Mouse (Mus musculus) testis, adult 2 months (tissue): ENCODE data around the gene Trim63. TPM values are rescaled to one million over a fixed set of nuclear protein-coding genes. Genes with fewer than 3 reads are reported as not detected.
A peak's percentile ranks its signal among the peaks of the same experiment; 100 is the strongest.

Experiments used
- H3K27ac ChIP-seq: fragments of 200-500 bp; 2 replicates; pipeline ENCODE4 v1.5.1; 2012; ENCODE audit warnings: low read depth, low read length; ENCODE audit not compliant: control insufficient read depth, insufficient read depth
- H3K27me3 ChIP-seq: fragments of 200-500 bp; 2 replicates; pipeline ENCODE4 v1.6.1; 2012; ENCODE audit warnings: mild to moderate bottlenecking, low read length, moderate library complexity; ENCODE audit not compliant: control insufficient read depth, insufficient read depth
- H3K36me3 ChIP-seq: fragments of 200-500 bp; 2 replicates; pipeline ENCODE4 v1.6.1; 2012; ENCODE audit warnings: mild to moderate bottlenecking, low read length; ENCODE audit not compliant: control insufficient read depth, insufficient read depth
- H3K4me1 ChIP-seq: fragments of 200-500 bp; 2 replicates; pipeline ENCODE4 v1.6.1; 2012; ENCODE audit warnings: low read length; ENCODE audit not compliant: control insufficient read depth, insufficient read depth
- H3K4me3 ChIP-seq: fragments of 200-500 bp; 2 replicates; pipeline ENCODE4 v1.5.1; 2012; ENCODE audit warnings: low read depth, mild to moderate bottlenecking, low read length, moderate library complexity, mixed read lengths; ENCODE audit not compliant: control insufficient read depth
- CTCF ChIP-seq: fragments of 200-500 bp; IDR thresholded peaks from 2 replicates; pipeline ENCODE4 v1.5.1; 2012; ENCODE audit warnings: low read depth, mild to moderate bottlenecking, inconsistent platforms, low read length, moderate library complexity; ENCODE audit not compliant: control insufficient read depth, insufficient read depth, insufficient replicate concordance
- POLR2A ChIP-seq: fragments of 200-500 bp; IDR thresholded peaks from 2 replicates; pipeline ENCODE4 v1.6.1; 2012; ENCODE audit warnings: low read depth, mild to moderate bottlenecking, inconsistent platforms, low read length, moderate library complexity; ENCODE audit not compliant: control insufficient read depth
- polyA plus RNA-seq: library from polyadenylated mRNA; depleted of rRNA; stranded (reverse); fragments of >200 nt; gene quantifications from 2 replicates; pipeline ENCODE4 v1.2.3, GENCODE M21; 2012

Trim63 gene
- polyA plus RNA-seq, 1 experiment, result 1.6 TPM

DNA sequence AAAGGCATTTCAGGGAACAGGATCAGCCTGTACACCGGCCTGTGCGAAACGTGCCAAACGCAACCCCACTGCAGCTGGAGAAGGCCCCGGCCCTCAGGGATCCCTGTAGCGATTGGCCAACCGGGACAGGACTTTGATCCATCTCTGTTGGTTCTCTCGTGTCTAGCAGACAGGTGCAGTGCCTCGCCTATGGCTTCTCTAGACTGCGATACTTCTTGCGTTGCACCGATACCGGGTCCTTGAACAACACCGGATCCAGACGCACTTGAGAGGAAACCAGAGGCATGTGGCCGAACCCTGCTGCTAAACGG, 42.5 kb downstream of the Trim63 start:
- H3K4me1 ChIP-seq, result peaks cover 14% of the 10 kb centered on the region
- no peak overlapping the region for H3K27ac ChIP-seq
- H3K27me3 ChIP-seq, result no peaks in the 10 kb centered on the region
- H3K4me3 ChIP-seq, result peak overlapping the region; percentile 32
- TF ChIP-seq POLR2A, result no peak
- no peak for TF ChIP-seq CTCF
- no peaks in the 10 kb centered on the region for H3K36me3 ChIP-seq

- no peak for TF ChIP-seq CTCF
- no peak for TF ChIP-seq POLR2A
- Histone ChIP-seq H3K27me3 (no peaks in the 10 kb centered on the region), H3K4me3 (no peak overlapping the region), H3K4me1 (peaks cover 13% of the 10 kb centered on the region), H3K27ac (no peak overlapping the region), H3K36me3 (no peaks in the 10 kb centered on the region)
These were observed 44.7 kb downstream of the Trim63 start for GRCm38 (mm10) chr4:134359649-134360048.

GRCm38 (mm10) chr4:134361215-134361614, 46.3 kb downstream of the Trim63 start:
- no peak for TF ChIP-seq CTCF
- no peak for TF ChIP-seq POLR2A
- Histone ChIP-seq H3K4me1 (peaks cover 13% of the 10 kb centered on the region), H3K36me3 (no peaks in the 10 kb centered on the region), H3K4me3 (no peak overlapping the region), H3K27ac (no peak overlapping the region), H3K27me3 (no peaks in the 10 kb centered on the region)

- no peaks in the 10 kb centered on the region for H3K36me3 ChIP-seq
- TF ChIP-seq POLR2A (no peak), CTCF (no peak)
- H3K4me3 ChIP-seq, result no peak overlapping the region
- H3K27me3 ChIP-seq, result no peaks in the 10 kb centered on the region
- peaks cover 8% of the 10 kb centered on the region for H3K4me1 ChIP-seq
- H3K27ac ChIP-seq, result no peak overlapping the region
These were observed 47.2 kb downstream of the Trim63 start for GRCm38 (mm10) chr4:134362124-134362523.

DNA sequence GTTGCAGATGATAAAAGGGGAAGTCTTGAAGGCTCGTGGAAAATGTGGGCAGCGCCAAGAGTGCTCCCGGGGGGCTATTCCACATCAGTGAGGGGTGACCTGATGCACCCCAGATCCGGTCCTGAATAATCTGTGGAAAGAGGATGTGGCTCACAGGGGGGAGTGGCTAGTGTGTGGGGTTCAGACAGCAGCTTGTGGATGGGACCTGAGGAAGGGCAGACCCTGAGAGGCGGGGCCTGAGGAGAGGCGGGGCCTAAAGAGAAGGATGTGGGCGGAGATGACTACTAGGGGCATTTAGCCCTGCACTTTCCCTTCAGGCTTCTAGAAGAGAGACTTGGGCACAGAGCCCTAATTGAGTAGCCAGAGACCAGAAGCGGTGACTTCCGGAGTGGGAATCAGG, 47.7 kb downstream of the Trim63 start:
- no peaks in the 10 kb centered on the region for H3K27me3 ChIP-seq
- TF ChIP-seq POLR2A, result no peak
- TF ChIP-seq CTCF, result no peak
- no peak overlapping the region; the same call in 1 of the 2 replicates for H3K4me3 ChIP-seq
- no peaks in the 10 kb centered on the region for H3K36me3 ChIP-seq
- H3K4me1 ChIP-seq, result peaks cover 3% of the 10 kb centered on the region
- no peak overlapping the region for H3K27ac ChIP-seq

- H3K27me3 ChIP-seq, result no peaks in the 10 kb centered on the region
These were observed 50.4 kb downstream of the Trim63 start for GRCm38 (mm10) chr4:134365280-134365679.

DNA sequence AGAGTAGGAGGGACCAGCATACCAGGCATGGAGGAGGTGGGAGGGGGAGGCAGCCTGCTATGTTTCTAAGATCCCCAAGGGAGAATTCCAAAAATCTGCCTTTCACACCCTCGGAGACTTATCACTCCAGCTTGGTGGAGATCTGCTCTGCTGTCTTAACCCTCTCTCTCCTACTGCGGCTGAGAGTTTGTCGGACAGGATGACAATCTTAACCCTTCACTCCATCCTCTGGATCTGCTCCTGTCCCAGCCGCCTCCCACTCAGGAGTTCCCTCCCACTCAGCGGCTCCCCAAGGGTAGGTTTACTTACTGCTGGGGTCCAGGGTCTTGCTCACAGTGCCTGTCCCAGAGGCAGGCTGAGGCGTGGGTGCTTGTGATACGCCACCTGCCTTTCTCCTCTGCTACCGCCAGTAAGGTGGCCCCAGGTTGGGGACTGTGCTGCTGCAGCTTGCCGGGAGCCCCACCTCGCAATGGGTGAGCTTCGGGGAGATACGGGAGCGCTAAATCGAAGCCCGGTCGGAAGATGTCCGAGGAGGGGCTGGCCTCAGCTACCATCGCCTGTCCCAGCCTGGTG, 55.8 kb downstream of the Trim63 start:
- no peak overlapping the region; the same call in 1 of the 2 replicates for H3K4me3 ChIP-seq
- H3K27me3 ChIP-seq, result no peaks in the 10 kb centered on the region; the same call in 1 of the 2 replicates
- TF ChIP-seq CTCF, result no peak
- no peak for TF ChIP-seq POLR2A

More at GRCm38 (mm10) chr4:134365280-134365679, 50.4 kb downstream of the Trim63 start:
- H3K27ac ChIP-seq, result no peak overlapping the region
- TF ChIP-seq POLR2A, result no peak
- TF ChIP-seq CTCF, result no peak
- peaks cover 2% of the 10 kb centered on the region for H3K4me1 ChIP-seq
- H3K4me3 ChIP-seq, result no peak overlapping the region
- no peaks in the 10 kb centered on the region for H3K36me3 ChIP-seq

GRCm38 (mm10) chr4:134371316-134371855, 56.5 kb downstream of the Trim63 start:
- Histone ChIP-seq H3K4me3 (no peak overlapping the region; the same call in 1 of the 2 replicates), H3K4me1 (peaks cover 10% of the 10 kb centered on the region), H3K36me3 (no peaks in the 10 kb centered on the region), H3K27ac (no peak overlapping the region), H3K27me3 (no peaks in the 10 kb centered on the region; the same call in 1 of the 2 replicates)
- TF ChIP-seq CTCF (no peak), POLR2A (no peak)

More for the DNA sequence above, 55.8 kb downstream of the Trim63 start:
- Histone ChIP-seq H3K4me1 (peaks cover 10% of the 10 kb centered on the region), H3K36me3 (no peaks in the 10 kb centered on the region), H3K27ac (no peak overlapping the region)
